Mouse (Mus musculus) spleen, adult 2 months (tissue): ENCODE results near the gene Cfap157.

Experiments
- CTCF ChIP-seq: fragments of 200-500 bp; IDR thresholded peaks from 2 replicates; pipeline ENCODE4 v1.5.1; 2011; ENCODE audit warnings: mild to moderate bottlenecking, inconsistent platforms; ENCODE audit not compliant: insufficient read depth, insufficient read length, insufficient replicate concordance; ENCODE audit errors: extremely low read depth
- POLR2A ChIP-seq: fragments of 200-500 bp; IDR thresholded peaks from 2 replicates; pipeline ENCODE4 v1.6.1; 2011; ENCODE audit warnings: low read depth, low read length, inconsistent platforms

- no peak for TF ChIP-seq POLR2A
- TF ChIP-seq CTCF, result no peak
Measured at GRCm38 (mm10) chr2:32749082-32749481, 35.1 kb downstream of the Cfap157 start.
